Mouse (Mus musculus) erythroid progenitor cell, adult 5-6 weeks (primary cell): ENCODE data around the gene Gm28048. TPM values are rescaled to one million over a fixed set of nuclear protein-coding genes. Genes with fewer than 3 reads are reported as not detected.

Experiments used
- ATAC-seq: replicated peaks from 2 replicates; pipeline ENCODE4 v1.8.0; 2016; ENCODE audit warnings: moderate number of reproducible peaks, mild to moderate bottlenecking, moderate TSS enrichment, inconsistent platforms; ENCODE audit not compliant: poor library complexity, low FRiP score, severe bottlenecking
- total RNA-seq, 2 experiments: library from RNA; stranded (forward) in 1 of 2; stranded (reverse) in 1 of 2; fragments of 150-400 nt in 1 of 2; fragments of 186-747, 209-891 nt in 1 of 2; gene quantifications; 2 replicates each; pipeline versions ENCODE4 v1.2.3 to v1.2.4; 2015 to 2017; ENCODE audit warnings: low replicate concordance in 2 of 2

Gm28048 gene
- total RNA-seq (2015; ENCODE audit: low replicate concordance), result 13.0 and 16.9 TPM in 2 replicates
- total RNA-seq (2017; ENCODE audit: low replicate concordance), result 1.6 and 13.6 TPM in 2 replicates

DNA sequence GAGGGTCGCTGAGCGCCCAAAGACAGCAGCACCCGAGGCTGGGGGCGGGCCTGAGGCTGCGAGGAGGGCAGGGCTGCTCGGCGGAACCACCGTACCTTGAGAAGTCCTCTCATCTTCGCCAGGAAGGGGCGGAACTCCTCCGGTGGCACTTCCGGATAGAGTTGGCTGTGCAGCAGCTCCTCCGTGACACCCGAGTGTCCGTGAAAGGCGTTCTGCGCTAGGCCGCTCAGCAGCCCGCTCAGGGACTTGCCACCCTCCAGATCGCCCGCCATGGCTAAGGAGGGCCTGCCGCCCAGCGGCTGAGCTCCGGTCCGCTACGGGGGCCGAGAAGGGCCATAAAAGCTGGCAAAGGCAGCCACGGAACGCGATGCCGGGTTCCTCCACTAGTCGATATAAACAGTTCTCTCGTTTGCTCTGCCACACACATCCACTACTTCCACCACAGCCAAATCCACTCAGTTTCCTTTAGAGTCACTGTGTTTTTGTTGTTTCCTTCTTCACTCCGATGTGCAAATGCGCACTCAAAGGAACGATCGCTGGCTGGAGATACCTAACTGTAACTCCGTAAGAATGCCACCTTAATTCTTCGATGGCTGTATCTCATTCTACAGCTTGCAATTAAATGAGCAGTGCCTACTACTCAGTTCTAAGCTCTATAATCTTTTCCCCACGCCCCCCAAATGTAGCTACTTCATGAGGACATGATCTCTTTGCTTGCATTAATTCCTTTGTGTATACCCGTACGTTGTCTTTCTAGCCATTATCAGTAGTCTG is at the start of gene Gm28048, which contains the start of gene Commd1:
Gene Gm28048 (minus strand): TSS at position 107 of the 774 bp plus-strand sequence.
Gene Commd1 (minus strand): TSS at position 399 of the 774 bp plus-strand sequence.
- peak; percentile 87 for ATAC-seq

DNA sequence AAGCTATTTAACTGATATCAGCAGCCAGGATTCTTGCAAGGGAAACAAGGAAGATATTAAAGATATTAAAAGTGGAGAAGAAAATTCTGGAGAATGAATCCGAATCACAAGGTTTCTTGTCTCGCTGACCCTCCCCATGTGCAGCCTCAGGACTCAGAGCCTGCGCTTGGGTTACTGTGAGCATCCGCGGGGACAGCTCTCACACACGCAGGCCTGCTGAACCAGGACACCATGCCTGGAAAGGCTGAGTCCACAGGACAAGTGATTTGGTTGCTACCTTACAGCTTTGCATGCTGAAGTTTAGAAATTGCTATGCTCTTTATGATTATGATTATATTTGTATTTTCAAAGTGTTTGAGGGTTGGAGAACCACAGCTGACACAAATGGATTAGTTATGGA is 47.5 kb upstream of the Gm28048 start:
- ATAC-seq, result no peak

DNA sequence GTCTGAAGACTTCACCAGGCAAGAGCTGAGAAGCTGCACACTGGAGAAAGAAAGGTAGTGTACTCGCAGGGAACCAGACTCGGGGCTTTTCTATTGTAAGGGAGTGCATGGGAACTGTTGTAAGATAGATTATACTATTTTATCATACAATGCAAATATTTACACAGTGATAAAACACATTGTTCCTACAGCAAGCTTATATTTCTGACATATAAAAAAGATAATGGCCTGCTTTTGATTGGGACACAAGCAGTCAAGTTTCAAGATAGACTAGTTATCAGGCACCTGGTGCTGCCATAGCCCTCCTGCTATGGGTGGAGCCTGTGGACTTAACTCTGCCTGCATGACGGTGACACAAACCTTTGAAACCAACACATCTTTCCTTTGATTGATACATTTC is 47.1 kb upstream of the Gm28048 start:
- ATAC-seq, result no peak

DNA sequence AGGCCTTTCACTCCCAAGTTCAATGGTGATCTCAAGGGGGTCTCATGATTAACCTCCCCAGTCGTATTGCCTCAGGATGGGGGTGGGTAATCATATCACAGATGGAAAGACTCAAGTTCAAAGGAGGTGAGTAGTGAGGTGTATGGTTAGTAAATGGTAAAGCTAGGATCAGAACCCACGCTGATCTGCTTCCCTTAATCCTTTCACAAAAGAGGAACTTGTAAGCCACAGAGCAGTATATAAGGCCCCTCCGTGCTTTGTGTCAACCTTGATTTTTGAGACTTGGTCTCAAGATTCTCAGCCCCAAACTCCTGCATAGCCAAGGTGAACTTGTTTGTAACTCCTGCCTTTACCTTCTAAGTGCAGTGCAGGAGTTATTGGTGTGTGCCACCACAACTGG is 42.3 kb upstream of the Gm28048 start:
- ATAC-seq, result no peak

DNA sequence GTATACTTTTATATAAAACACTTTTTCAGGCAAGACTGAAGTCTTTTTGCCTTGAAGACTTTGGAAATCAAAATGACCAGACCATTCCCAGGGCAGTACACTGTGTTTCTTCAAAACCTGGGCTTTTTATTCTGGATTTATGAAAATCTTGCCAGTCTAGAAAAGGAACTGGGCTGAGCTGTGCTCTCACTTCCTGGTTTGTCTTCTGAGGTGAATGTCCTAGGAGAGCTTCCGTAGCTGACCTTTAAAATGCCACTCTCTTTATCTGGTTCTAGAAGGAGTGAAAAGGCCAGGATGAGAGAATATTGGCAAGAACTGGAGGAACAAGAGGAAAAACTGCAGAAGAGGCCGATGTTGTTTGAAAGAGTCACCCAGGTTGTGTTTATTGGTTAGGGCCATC is 41.3 kb upstream of the Gm28048 start:
- no peak for ATAC-seq

DNA sequence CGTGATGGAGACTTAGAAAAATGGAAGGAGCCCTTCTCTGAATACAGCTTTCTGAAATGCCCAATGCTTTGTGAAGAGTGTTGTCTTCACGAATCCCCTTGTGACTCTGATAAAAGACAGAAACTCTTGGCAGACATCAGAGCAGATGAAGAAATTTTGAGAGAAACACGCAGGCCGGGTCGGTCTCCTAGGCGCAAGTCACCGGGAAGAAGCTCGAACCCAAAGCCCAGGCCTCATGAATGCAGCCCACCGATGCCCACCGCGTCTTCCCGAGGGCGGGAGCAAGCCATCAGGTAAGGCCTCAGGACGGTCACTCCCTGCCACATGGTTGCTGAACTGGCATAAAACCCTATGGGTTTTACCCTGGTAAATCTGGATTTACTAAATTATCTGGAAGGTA is 39.0 kb upstream of the Gm28048 start:
- ATAC-seq, result no peak

DNA sequence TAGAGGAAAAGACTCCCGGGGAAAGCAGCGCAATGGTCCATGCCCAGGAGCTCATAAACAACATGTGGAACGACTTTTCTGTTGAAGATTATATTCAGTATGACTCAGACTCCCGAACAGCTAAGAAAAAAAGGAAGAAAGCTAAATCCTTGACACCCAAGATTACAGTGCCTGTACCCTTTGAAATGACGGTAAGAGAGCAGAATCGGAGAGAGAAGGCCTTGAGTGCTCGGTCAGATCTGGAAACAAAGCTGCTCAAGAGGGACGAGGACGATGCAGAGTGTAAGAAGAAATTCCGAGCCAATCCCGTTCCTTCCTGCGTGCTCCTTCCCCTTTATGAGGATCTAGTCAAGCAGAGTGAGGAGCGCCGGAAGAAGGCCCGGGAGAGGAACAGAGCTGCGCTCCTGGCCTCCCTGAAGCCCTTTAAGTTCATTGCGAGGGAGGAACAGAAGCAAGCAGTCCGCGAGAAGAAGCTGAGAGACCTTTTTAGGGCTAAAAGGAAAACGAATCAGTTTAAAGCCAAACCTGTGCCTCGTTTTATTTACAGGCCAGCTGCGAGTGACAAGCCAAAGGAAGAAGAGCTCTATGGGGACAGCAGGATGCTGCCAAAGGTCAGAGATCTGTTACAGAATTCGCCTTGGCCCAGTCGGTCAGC is 38.4 kb upstream of the Gm28048 start:
- ATAC-seq, result no peak

DNA sequence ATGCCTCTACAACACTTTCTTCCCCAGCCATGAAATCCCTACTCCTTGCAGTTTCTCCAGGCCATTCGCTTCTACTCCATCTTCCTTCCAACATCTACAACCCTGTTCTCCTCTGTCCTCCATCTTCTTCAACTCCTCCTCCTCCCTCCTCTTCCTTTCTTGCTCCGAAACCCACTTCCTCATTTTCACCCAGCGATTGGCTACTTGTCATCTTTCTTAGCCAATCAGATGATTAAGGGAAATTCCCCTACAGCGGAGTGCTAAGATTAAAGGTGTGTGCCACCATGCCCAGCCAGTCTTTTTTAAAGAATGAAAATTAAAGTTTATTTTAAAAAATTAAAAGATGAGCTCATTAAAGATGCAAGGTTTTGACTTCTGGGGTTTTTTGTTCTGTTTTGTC is 36.1 kb upstream of the Gm28048 start:
- ATAC-seq, result no peak

DNA sequence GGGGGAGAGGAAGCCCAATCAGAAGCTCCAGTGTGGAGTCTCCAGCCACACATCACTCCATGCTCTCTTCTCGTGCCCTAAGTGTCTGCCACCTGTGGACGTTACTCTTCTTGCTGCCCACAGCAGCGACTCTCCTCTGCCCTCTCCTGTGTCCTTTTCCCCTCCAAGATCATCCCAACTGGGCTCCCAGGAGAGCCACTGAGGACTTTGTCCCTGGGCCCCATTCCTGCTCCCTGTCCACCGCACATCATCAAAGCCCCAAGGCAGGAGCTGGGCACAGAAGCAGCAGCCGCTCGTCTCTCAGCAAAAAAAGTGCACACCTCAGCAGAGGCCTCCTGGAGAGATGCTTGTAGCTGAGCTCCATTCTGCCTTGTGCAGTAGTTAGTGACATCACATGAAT is 33.1 kb upstream of the Gm28048 start:
- no peak for ATAC-seq

DNA sequence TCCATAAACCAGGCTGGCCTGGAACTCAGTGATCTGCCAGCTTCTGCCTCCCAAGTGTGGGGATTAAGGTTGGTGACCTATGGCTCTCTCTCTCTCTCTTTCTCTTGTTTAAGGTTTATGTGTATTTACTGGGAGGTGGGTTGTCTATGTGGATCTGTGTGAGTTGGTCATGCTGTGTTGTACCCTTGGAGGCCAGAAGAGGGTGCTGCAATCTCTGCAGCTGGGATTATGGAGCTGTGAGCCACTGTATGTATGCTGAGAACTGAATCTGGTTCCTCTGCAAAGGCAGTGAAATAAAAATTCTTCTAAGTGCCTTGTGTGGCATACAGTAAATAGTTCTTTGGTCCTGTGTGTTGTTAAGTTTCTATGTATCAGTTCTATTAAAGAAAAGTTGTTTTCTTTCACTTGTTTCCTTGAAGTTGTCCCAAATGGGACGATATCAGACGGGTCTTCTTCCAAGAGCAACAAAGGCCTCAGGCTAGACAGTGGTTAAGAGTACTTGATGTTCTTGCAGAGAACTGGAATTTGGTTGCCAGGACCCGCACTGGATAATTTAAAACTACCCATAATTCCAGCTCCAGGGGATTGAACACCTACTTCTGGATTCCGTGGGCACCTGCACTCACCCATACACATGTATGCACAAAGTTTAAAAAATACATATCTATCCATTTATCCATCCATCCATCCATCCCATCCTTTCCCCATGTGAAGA is 31.8 kb upstream of the Gm28048 start:
- peak; percentile 60; the same call in 1 of the 2 replicates for ATAC-seq

DNA sequence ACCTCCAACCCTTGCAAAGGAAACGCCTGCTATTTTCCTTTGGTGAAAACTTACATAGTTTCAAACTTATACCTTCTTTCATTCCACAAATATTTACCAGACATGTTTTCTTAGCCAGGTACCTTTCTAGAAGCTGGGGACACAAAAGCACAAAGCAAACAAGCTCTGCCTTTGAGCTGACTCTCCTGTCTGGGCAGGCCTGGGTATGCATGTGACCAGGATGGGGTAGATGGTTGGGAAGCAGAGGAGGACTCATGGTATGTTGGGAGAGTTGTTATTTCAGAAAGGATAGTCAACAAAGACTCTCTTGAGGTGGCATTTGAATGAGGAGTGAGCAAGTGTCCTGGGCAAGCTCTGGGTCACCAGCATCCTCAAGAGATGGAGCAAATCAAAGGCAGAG is 31.2 kb upstream of the Gm28048 start:
- ATAC-seq, result no peak

DNA sequence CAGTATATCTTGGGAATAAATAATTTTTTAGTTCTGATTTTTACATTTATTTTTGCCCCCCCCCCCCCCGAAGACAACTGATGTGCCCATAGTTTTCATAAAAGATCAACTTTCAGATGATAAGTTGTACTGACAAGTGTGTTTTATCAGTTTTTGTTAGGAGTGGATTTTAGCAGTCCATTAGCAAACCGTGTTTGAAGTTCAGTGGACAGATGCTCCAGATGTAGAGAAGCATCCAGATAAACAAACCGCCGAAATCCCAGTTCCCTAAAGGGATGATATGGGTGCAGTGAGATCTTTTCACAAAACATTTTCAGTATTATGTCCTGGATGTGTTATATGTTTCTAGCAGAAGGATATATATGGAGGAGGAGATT is 26.9 kb upstream of the Gm28048 start:
- no peak for ATAC-seq

DNA sequence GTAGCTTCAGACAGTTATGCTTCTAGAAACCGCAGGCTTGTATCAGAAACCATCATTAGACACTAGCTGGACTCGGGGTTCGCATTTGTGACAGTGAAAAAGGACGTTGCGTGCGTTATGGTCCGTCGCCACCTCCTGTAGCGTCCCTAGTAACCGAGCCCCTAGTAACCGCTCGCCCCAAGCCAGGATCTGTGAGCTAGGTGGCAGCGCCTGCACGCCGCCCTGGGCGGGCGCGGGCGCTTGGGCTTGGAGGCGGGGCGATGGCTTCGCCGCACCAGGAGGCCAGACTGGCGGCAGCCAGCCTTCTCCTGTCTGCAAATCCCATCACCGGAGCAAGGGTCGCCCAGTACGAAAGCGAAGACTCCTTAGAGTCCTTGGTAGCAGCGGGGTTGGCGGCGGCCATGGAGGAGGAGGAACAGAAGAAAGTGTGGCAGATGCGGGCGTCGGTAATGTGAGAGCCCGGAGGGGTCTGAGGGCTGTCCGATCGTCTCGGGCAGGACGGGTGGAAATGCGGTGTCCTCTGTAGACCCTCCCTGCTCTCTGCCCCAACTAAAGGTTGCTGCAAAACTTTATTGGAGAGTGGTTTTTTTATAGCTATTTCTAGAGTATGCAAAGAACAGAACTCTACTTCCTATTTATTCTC is 26.4 kb upstream of the Gm28048 start:
- peak; percentile 87 for ATAC-seq

DNA sequence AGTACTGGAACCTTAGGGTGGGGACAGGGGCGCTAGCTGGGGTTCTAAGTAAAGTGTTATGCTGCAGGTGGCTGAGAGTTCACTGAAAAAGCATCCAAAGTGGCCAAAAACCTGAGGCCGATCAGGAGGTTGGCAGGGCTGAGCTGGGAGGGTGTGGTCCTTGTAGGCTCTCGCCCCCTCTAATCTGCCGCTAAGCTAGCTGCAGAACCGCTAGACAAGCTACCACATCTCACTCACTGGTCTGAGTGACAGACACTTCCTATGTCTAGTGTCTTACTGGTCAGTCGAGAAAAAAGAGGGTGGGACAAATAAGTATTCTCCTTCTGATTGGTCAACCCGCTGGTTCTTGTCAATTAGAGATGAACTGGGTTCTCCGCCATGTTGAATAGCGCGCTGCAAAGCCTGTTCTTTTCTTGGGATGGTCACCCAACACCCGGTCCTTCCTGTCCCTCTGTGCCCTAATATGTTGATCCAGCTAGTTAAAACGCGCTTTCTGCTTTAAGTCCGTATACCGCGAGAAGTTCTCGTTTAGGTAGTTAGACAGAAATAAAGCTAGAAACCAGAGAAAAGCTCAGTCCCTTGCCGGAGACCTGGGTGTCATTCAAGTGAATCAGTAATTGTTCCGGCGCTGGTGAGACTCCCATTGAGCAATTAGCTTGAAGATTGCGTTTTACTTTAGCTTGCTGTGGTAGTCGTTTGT is 25.7 kb upstream of the Gm28048 start, which contains the start of gene Fam161a:
Gene Fam161a (plus strand): TSS at position 51 of the 700 bp plus-strand sequence.
- ATAC-seq, result peak; percentile 91

DNA sequence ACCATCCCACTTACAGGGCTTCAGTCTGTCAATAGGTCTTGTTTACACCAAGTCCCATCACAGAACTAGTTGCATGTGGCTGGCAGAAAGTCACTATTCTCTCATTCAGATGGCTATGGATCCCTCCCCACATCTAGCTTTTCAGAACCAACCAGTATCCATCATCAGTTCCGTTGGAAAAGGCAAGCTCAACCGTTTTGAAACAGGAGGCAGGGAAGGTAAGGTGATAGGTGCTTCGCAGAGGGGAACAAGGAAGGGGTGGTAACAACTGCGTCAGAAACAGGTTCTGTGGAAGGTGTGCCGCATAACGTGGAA is 25.2 kb upstream of the Gm28048 start:
- ATAC-seq, result no peak

DNA sequence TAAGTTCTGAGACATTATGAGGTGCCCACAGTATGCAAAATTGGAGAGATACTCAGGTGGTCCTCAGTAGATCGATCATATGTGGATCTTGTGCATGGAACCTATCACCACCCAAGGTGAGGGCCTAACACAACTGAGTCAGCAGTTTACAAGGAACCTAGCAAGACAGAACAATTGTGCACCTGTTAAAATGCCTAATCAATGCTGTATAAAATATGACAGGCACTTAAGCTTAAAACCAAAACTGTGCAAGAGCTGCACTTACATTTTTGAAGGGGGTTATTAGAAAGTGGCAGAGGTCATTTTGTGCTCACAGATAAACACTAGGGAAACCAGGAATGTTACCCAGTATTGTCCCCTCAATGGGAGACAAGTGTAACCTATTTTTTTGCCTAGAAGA is 23.4 kb upstream of the Gm28048 start:
- ATAC-seq, result no peak

DNA sequence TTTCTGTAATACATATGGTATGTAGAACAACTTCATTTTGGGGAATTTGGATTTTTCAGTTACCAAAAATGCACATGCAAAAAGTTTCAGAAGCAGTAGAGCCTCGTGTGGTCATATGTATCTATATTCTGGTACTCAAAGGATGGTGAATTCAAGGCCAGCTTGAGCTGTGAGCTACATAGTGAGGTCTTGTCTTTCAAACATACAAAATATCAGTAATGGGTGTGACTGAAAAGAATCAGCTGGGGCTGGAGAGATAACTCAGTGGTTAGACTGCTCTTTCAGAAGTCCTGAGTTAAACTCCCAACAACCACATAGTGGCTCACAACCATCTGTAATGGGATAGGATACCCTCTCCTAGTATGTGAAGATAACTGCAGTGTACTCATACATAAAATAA is 16.4 kb upstream of the Gm28048 start:
- peak; percentile 95 for ATAC-seq

DNA sequence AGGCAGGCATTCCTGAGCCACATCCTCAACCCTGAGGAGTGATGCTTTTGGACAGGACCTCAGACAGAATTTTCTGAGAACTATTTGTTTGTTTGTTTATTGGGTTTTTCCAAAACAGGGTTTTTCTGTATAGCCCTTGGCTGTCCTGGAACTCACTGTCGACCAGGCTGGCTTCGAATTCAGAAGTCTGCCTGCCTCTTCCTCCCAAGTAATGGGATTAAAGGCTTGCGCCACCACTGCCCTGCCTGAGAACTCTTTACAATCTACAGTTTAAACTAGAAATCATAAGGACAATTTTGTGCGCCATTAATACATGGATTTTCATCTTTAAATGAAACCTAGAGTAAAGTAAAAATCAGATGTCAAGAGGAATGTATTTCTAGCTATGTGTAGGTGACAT is 13.6 kb upstream of the Gm28048 start:
- ATAC-seq, result no peak

DNA sequence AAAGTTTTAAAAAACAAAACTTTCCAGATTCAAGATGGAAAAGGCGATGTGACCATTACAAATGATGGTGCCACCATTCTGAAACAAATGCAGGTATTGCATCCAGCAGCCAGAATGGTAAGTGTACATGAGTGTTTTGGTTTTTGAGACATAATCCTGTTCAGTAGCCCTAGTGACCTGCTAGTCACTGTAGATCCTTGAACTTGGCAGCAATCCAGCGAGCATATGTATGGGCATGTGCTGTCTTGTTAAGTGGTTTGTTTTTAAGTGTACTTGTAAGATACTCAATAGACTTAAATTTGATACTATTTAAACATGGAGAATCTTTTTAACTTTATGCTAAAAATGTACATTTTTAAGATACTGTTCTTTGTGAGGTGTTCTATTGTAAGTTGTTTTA is 12.4 kb upstream of the Gm28048 start:
- no peak for ATAC-seq
